Mouse (Mus musculus): ENCODE measurements around the gene Cyb561.

Cyb561 gene

GRCm38 (mm10) chr11:105920098-105920785, 32.9 kb downstream of the Cyb561 start:
- DNase-seq: no peak

GRCm38 (mm10) chr11:105913580-105913979, 39.6 kb downstream of the Cyb561 start:
- no peak for DNase-seq

GRCm38 (mm10) chr11:105911592-105912375, 41.4 kb downstream of the Cyb561 start:
- peak; percentile 55 to 80 for DNase-seq

- no peak for DNase-seq
These were observed 42.0 kb downstream of the Cyb561 start for GRCm38 (mm10) chr11:105911149-105911548.

- no peak for DNase-seq
These were observed 43.5 kb downstream of the Cyb561 start for GRCm38 (mm10) chr11:105909617-105910016.

- no peak for DNase-seq
These were observed 44.2 kb downstream of the Cyb561 start for GRCm38 (mm10) chr11:105908926-105909325.

GRCm38 (mm10) chr11:105907381-105907780, 45.8 kb downstream of the Cyb561 start:
- DNase-seq: no peak

GRCm38 (mm10) chr11:105905529-105906213, 47.5 kb downstream of the Cyb561 start:
- no peak for DNase-seq

- DNase-seq: no peak
These were observed 50.2 kb downstream of the Cyb561 start for GRCm38 (mm10) chr11:105902956-105903355.

- DNase-seq: no peak
These were observed 51.6 kb downstream of the Cyb561 start for GRCm38 (mm10) chr11:105901501-105901900.

- no peak for DNase-seq
These were observed 54.0 kb downstream of the Cyb561 start for GRCm38 (mm10) chr11:105899151-105899550.

- no peak for DNase-seq
These were observed 65.9 kb downstream of the Cyb561 start for GRCm38 (mm10) chr11:105887281-105887680.

GRCm38 (mm10) chr11:105885558-105885957, 67.6 kb downstream of the Cyb561 start:
- no peak for DNase-seq
